Mouse (Mus musculus) liver, adult 2 months (tissue): ENCODE data around the gene Mgmt. TPM values are rescaled to one million over a fixed set of nuclear protein-coding genes. Genes with fewer than 3 reads are reported as not detected.

Experiments
- DNase-seq: peaks from one replicate; pipeline ENCODE4 v3.0.0-alpha.2; 2011; ENCODE audit warnings: low read depth, low spot score; ENCODE audit errors: extremely low read depth
- H3K27ac ChIP-seq: fragments of 200-500 bp; replicated peaks from 2 replicates; pipeline ENCODE4 v1.5.1; 2012; ENCODE audit warnings: low read depth, mild to moderate bottlenecking, control low read depth, inconsistent platforms, low read length; ENCODE audit not compliant: insufficient read depth
- H3K27me3 ChIP-seq: fragments of 200-500 bp; 2 replicates; pipeline ENCODE4 v1.6.1; 2012; ENCODE audit warnings: mild to moderate bottlenecking, moderate library complexity, low read length, inconsistent platforms; ENCODE audit not compliant: control insufficient read depth, insufficient read depth
- H3K36me3 ChIP-seq: fragments of 200-500 bp; 2 replicates; pipeline ENCODE4 v1.6.1; 2012; ENCODE audit warnings: low read length, inconsistent platforms; ENCODE audit not compliant: control insufficient read depth, insufficient read depth
- H3K4me1 ChIP-seq: fragments of 200-500 bp; 2 replicates; pipeline ENCODE4 v1.6.1; 2011; ENCODE audit warnings: low read length; ENCODE audit not compliant: control insufficient read depth, insufficient read depth
- H3K4me3 ChIP-seq: fragments of 200-500 bp; 2 replicates; pipeline ENCODE4 v1.5.1; 2011; ENCODE audit warnings: low read depth, mild to moderate bottlenecking, control low read depth, low read length, moderate library complexity; ENCODE audit not compliant: insufficient read depth
- H3K79me2 ChIP-seq: fragments of 200-500 bp; 2 replicates; pipeline ENCODE4 v1.6.1; 2012; ENCODE audit warnings: inconsistent platforms, mild to moderate bottlenecking, low read length, moderate library complexity; ENCODE audit not compliant: control insufficient read depth, insufficient read depth
- H3K9ac ChIP-seq: fragments of 200-500 bp; 2 replicates; pipeline ENCODE4 v1.6.1; 2012; ENCODE audit warnings: low read depth, mild to moderate bottlenecking, control low read depth, inconsistent platforms, low read length
- CTCF ChIP-seq: fragments of 200-500 bp; IDR thresholded peaks from 2 replicates; pipeline ENCODE4 v1.5.1; 2011; ENCODE audit warnings: low read depth, low read length, control low read depth
- POLR2A ChIP-seq: fragments of 200-500 bp; IDR thresholded peaks from 2 replicates; pipeline ENCODE4 v1.6.1; 2011; ENCODE audit warnings: low read length, control low read depth; ENCODE audit not compliant: insufficient read depth; ENCODE audit errors: extremely low read depth
- WGBS: fragments of 180-500 bp; shearing (Covaris S2); methylation state at CpG from one replicate; pipeline ENCODE4 v1.1.7; 2018; 5-methylcytosine and 5-hydroxymethylcytosine counted together
- polyA plus RNA-seq: library from polyadenylated mRNA; depleted of rRNA; stranded (reverse); fragments of >200 nt; gene quantifications from 2 replicates; pipeline ENCODE4 v1.2.3, GENCODE M21; 2012
- total RNA-seq: library from RNA; depleted of rRNA; stranded (reverse); fragments of >200 nt; gene quantifications from 2 replicates; pipeline ENCODE4 v1.2.3, GENCODE M21; 2014

Gene Mgmt
- total and polyA plus RNA-seq, 2 experiments, result 10.9 to 12.8 TPM

DNA sequence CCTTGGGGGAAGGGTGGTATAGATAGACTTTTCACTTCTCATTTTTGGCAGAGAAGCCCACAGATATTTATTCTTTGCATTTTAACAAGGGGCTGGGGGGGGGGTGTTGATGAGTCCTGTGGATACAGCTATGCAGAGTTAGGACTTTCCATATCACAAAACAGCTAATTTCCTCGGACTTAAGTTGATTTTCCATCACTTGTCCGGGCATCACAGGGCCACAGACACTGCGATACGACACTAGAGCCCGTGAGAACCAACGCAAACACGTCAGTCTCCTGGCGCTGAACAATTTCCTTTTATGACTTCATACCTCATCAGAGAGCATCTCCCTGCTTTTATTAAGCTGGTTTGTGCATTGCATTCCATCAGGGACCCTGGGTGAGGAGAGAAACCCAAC lies 45.7 kb upstream of the Mgmt start:
- Histone ChIP-seq H3K4me3 (no peak overlapping the region), H3K4me1 (peaks cover 7% of the 10 kb centered on the region; the same call in 1 of the 2 replicates), H3K9ac (no peak overlapping the region), H3K27ac (no peak overlapping the region), H3K36me3 (no peaks in the 10 kb centered on the region), H3K79me2 (no peaks in the 10 kb centered on the region), H3K27me3 (0 out of 2 replicates have a peak, but pooled peaks cover 2% of the 10 kb centered on the region)
- no peak for DNase-seq
- 87% methylated on average over 8 of the region's 8 CpGs for WGBS
- no peak for TF ChIP-seq CTCF
- TF ChIP-seq POLR2A, result no peak

DNA sequence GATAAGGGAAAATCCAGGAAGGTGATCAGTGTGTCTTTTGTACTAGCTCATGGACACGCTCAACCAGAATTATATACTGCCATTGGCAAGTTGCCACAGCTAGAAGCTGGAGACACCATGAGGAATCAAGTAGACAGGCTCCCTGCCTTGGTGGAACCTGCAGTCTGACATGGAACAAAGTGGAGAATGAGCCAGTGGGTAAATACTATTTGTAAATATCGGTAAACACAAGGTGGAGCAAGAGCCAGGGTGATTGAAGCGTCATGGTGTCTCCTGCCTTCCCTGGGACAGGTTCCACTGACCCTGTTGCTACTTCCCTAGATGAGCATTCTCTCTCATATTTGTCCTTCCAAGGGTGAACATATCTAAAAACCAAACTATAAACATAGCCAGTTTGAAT lies 44.6 kb upstream of the Mgmt start:
- H3K27ac ChIP-seq, result no peak overlapping the region
- no peak overlapping the region for H3K4me3 ChIP-seq
- 0 out of 2 replicates have a peak, but pooled peaks cover 2% of the 10 kb centered on the region for H3K27me3 ChIP-seq
- no peaks in the 10 kb centered on the region for H3K79me2 ChIP-seq
- H3K4me1 ChIP-seq, result peaks cover 7% of the 10 kb centered on the region; the same call in 1 of the 2 replicates
- H3K9ac ChIP-seq, result no peak overlapping the region
- H3K36me3 ChIP-seq, result no peaks in the 10 kb centered on the region
- peak; percentile 77 for DNase-seq
- TF ChIP-seq POLR2A (no peak), CTCF (no peak)
- WGBS, result 53% methylated on average over 3 of the region's 3 CpGs

DNA sequence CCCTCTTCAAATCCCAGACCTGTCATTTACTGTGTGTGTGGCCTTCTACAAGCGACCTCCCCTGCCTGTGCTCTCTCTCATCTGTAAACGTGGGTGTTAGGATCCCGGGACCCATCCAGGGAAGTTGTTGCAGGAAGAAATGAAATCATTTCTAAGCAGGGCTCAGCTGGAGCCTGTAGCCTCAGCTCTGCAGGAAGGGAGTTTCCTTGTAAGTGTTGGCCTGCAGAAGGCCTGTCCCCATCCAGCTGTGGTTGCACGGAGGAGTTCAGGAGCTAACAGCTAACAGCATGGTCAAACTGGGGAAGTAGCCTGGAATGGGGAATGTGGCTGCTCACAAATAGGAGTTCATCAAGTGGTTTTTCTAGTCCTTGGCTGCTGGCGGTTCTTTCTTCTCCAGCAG lies 44.1 kb upstream of the Mgmt start:
- WGBS, result 72% methylated on average over 5 of the region's 5 CpGs
- DNase-seq, result no peak
- 0 out of 2 replicates have a peak, but pooled peaks cover 2% of the 10 kb centered on the region for H3K27me3 ChIP-seq
- H3K9ac ChIP-seq, result no peak overlapping the region
- no peaks in the 10 kb centered on the region for H3K79me2 ChIP-seq
- TF ChIP-seq CTCF (no peak), POLR2A (no peak)
- no peaks in the 10 kb centered on the region for H3K36me3 ChIP-seq
- no peak overlapping the region for H3K27ac ChIP-seq
- H3K4me1 ChIP-seq, result peaks cover 7% of the 10 kb centered on the region; the same call in 1 of the 2 replicates
- H3K4me3 ChIP-seq, result no peak overlapping the region

DNA sequence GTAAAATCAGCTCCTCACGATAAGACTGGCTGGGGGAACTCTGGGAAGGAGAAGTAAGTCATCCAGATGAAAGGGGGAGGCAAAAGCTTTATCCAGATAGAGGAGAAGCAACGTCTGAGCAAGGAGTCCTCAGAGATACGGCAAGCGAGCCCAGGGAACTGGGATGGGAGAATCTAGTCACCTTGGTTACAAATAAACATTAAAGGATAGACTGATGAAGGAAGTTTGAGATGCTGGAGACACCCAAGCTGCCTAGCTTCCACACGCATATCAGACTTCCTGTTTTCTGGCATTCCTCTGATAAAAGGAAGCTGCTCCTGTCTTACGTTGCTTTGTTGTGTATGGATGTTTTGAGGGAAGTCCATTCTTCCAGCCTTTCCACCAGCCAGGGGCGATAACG lies 42.5 kb upstream of the Mgmt start:
- H3K4me3 ChIP-seq, result no peak overlapping the region
- 0 out of 2 replicates have a peak, but pooled peaks cover 4% of the 10 kb centered on the region for H3K27me3 ChIP-seq
- no peaks in the 10 kb centered on the region for H3K36me3 ChIP-seq
- 71% methylated on average over 8 of the region's 8 CpGs for WGBS
- H3K27ac ChIP-seq, result no peak overlapping the region
- H3K4me1 ChIP-seq, result peaks cover 7% of the 10 kb centered on the region; the same call in 1 of the 2 replicates
- H3K9ac ChIP-seq, result no peak overlapping the region
- no peak for TF ChIP-seq CTCF
- DNase-seq, result no peak
- H3K79me2 ChIP-seq, result no peaks in the 10 kb centered on the region

DNA sequence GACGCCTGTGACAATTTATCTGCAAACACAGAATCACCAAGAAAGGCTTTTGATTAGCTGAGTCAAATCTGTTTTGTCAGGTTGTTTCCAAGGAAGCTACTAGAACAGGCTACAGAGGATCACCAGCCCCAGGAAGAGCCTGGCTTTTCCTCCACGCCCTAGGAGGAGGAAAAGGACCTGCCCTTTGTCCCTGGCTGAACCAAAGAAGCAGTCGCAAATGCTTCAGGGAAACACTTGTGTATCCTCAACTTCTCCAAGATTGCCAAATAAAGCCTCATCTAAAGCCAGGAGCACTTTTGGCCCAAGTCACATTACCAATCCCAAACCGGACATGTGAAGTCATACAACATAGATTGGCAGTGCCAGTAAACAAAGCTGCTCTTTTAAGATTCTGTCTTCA lies 41.7 kb upstream of the Mgmt start:
- 37% methylated on average over 4 of the region's 4 CpGs for WGBS
- DNase-seq, result peak; percentile 77
- H3K9ac ChIP-seq, result no peak overlapping the region
- TF ChIP-seq CTCF, result no peak
- TF ChIP-seq POLR2A, result no peak
- no peak overlapping the region for H3K27ac ChIP-seq
- no peak overlapping the region for H3K4me3 ChIP-seq
- H3K79me2 ChIP-seq, result no peaks in the 10 kb centered on the region
- H3K4me1 ChIP-seq, result peaks cover 7% of the 10 kb centered on the region; the same call in 1 of the 2 replicates
- no peaks in the 10 kb centered on the region for H3K36me3 ChIP-seq
- 0 out of 2 replicates have a peak, but pooled peaks cover 4% of the 10 kb centered on the region for H3K27me3 ChIP-seq

DNA sequence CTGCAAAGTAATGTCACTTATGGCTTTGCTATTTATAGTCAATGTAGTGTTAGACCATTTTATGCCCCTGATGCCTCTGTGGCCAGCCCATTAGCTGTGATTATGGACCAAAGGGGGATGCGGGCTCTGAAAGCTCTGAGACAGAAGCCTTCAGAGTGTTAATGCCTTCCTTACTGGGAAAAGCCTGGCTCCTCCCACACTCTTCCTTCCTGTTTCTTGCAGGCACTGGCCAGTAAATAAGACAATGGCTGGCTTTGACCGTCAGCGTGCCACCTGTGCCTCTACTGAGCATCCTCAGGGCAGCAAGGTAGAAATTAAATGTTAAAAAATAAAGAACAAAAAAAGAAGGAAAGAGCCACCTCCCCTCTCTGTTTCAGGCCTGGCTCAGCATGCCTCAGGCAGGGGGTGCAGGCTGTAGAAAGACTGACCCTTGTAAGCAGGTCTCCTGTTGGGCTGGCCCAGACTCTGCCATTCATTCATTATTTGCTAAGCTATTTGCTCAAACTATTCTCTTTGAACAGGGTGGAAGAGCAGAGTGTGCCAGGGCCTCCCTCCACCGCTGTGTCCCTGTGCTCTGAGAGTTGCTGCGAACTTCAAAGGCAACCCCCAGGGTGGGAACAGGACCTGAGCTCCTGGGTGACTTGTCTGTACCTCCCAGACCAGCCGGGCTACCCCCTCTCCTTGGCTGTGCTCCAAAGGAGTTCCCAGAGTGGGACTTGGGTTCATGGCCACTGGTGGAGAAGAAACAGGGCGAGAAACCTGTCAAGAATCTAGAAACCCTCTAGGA lies 29.5 kb upstream of the Mgmt start:
- no peaks in the 10 kb centered on the region for H3K4me1 ChIP-seq
- H3K9ac ChIP-seq, result no peak overlapping the region
- no peak for TF ChIP-seq CTCF
- TF ChIP-seq POLR2A, result no peak
- no peak overlapping the region for H3K27ac ChIP-seq
- no peaks in the 10 kb centered on the region for H3K79me2 ChIP-seq
- no peak for DNase-seq
- WGBS, result 35% methylated on average over 7 of the region's 7 CpGs
- no peak overlapping the region for H3K4me3 ChIP-seq
- H3K27me3 ChIP-seq, result no peaks in the 10 kb centered on the region
- no peaks in the 10 kb centered on the region for H3K36me3 ChIP-seq
